Mouse (Mus musculus) embryonic fibroblast, embryonic 13.5 days (primary cell): Measurements from ENCODE around the gene Iqca. TPM values are rescaled to one million over a fixed set of nuclear protein-coding genes. Genes with fewer than 3 reads are reported as not detected.

Source experiments
- H3K27ac ChIP-seq: 2 replicates; pipeline ENCODE4 v1.5.1; 2012; ENCODE audit warnings: low read length, control low read depth, inconsistent platforms; ENCODE audit not compliant: insufficient read depth
- H3K4me1 ChIP-seq: 2 replicates; pipeline ENCODE4 v1.6.1; 2011; ENCODE audit warnings: low read length; ENCODE audit not compliant: control insufficient read depth, insufficient read depth
- H3K4me3 ChIP-seq: 2 replicates; pipeline ENCODE4 v1.5.1; 2011; ENCODE audit warnings: mild to moderate bottlenecking, control low read depth, low read length; ENCODE audit not compliant: insufficient read depth
- CTCF ChIP-seq: IDR thresholded peaks from 2 replicates; pipeline ENCODE4 v1.5.1; 2011; ENCODE audit warnings: mild to moderate bottlenecking, control low read depth, low read length, moderate library complexity, borderline replicate concordance; ENCODE audit not compliant: insufficient read depth
- POLR2A ChIP-seq: IDR thresholded peaks from 2 replicates; pipeline ENCODE4 v1.6.1; 2011; ENCODE audit warnings: low read depth, mild to moderate bottlenecking, control low read depth, low read length, moderate library complexity
- polyA plus RNA-seq: library from polyadenylated mRNA; stranded (reverse); fragments of >200 nt; gene quantifications from 2 replicates; pipeline ENCODE4 v1.2.4, GENCODE M21; 2011; ENCODE audit warnings: low read depth; ENCODE audit not compliant: missing spikeins, insufficient read length

Gene Iqca
- polyA plus RNA-seq, 1 experiment: not detected

DNA sequence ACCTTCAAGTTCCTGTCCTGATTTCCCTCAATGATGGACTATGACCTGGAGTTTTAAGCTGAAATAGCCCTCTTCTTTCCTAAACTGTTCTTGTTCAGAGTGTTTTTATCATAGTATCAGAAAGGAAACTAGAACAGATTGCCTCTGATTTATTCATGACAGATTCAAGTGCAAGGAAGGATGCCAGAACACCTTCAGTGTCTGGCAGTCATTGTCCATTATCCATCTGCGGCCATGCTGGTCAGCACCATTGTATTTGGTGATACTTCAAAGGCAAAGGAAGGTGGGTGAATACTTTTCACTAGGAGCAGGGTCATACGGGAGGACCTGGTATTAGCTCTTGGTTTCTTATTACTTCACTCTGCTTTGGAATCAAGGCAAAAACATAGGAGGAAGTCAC is 76.9 kb downstream of the Iqca start:
- Histone ChIP-seq H3K27ac (no peak overlapping the region), H3K4me1 (no peaks in the 10 kb centered on the region), H3K4me3 (no peak overlapping the region)
- no peak for TF ChIP-seq CTCF
- TF ChIP-seq POLR2A: no peak

DNA sequence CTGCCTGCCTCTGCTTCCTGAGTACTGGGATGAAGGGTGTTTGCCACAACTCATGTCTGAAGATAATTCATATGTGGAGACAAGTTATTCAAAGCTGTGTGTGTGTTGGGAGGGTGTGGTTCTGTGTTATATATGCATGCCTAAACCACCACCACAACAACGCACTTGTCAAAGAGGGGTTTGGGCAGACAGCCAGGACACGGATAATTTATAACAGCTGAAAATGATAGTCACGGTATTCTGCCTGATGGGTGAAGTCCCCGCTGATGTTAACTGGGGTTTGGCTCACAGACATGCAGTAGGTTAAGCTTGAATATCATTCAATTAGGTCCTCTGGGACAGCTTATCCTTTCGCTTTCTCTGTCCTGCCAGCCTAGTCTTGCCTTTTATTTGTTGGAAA is 78.4 kb downstream of the Iqca start:
- no peaks in the 10 kb centered on the region for H3K4me1 ChIP-seq
- no peak overlapping the region for H3K4me3 ChIP-seq
- H3K27ac ChIP-seq: no peak overlapping the region
- no peak for TF ChIP-seq POLR2A
- no peak for TF ChIP-seq CTCF

DNA sequence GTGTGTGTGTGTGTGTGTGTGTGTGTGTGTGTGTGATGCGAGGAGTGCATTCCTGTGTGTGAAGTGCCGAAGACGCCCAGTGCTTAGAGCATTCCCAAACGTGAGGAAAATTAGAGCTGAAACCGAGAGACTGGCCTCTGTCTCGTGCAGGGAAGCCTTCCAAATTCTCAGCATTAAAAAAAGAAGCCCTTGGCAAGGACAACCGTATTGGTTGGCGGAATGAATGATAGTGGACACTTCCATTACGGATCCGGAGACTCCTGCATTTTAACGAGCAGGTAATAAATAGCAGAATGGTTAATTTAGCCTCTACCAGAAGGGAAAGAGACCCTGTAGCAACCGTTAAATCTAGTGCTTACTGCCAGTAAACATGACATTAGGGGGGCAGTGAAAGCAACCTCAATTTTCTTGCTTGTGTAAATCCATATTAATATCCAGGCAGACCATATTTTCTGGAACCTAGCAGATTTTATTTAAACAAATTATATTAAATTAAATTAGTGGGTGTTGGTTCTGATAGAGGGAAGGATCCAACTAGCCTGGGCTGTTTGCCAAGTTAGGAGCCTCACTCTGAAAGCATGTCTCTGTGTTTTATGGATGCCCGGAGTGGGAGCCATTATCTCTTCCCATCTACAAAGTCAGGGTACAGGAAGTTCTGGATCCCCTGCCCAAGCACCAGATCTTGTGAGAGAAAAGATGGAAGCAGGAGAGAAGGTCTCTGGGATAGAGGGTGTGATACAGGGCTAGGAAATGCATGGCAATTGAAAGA is 81.2 kb downstream of the Iqca start:
- TF ChIP-seq POLR2A (no peak), CTCF (no peak)

DNA sequence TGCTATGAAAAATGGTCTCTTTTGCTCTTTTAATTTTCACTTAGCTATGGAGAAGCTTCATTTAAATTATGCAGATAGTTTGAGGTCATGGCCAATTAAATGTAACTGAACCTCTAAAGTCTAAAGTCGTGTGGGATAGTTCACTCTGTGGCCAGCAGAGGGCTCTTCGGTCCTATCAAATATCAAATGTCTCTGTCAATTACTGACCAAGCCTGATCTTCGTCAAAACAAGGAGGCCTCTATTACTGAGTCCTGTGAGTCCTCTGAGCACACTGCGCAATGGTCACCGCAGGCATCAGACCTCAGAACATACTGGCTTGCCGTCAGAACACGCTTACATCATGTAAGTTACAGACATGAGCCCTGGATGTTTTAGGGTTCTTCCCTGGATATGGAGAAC is 92.6 kb downstream of the Iqca start:
- Histone ChIP-seq H3K4me1 (no peaks in the 10 kb centered on the region), H3K4me3 (no peak overlapping the region), H3K27ac (no peak overlapping the region)
- no peak for TF ChIP-seq POLR2A
- TF ChIP-seq CTCF: no peak

More for the DNA sequence above, 81.2 kb downstream of the Iqca start:
- Histone ChIP-seq H3K27ac (no peak overlapping the region), H3K4me3 (no peak overlapping the region), H3K4me1 (no peaks in the 10 kb centered on the region)

DNA sequence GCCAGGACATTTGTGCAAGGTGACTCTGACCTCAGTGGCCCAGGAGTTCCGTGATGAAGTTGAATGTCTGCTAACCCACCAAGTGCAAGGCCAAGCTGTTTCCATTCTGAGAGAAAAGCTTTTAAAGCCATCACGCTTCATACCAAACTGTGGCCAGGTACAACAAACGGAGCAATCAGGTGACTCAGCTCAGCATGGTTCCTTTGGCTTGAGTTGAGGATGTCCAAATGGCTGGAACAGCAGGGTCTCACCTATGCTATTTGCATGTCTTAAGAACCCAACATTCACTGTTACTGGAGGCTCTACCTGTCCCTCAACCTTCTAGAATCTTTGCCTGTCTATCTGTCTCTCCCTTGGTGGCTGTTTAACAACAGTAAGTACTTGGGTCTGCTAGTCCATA is 93.1 kb downstream of the Iqca start:
- H3K4me1 ChIP-seq: no peaks in the 10 kb centered on the region
- H3K27ac ChIP-seq: no peak overlapping the region
- H3K4me3 ChIP-seq: no peak overlapping the region
- TF ChIP-seq POLR2A (no peak), CTCF (no peak)

DNA sequence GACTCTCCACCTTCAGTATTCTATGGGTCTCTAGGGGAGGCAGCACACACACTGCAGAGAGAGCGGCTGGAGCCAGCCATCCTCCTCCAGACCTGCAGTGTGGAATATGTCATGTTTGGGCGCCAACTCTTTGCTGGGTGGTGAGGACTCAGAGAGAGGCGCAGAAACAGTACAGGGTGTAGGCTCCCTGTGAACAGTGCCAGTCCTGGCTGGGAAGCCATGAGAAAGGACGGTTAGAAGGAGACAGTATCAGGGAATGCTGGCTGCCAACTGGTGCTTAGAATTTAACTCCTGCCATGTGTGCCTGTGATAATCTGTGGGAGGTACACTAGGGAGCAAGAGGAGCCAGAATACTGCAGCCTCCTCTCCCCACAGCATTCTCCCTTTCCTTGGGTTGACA is 98.2 kb downstream of the Iqca start:
- no peak overlapping the region for H3K27ac ChIP-seq
- peaks cover 8% of the 10 kb centered on the region for H3K4me1 ChIP-seq
- TF ChIP-seq CTCF (no peak), POLR2A (no peak)
- H3K4me3 ChIP-seq: no peak overlapping the region

DNA sequence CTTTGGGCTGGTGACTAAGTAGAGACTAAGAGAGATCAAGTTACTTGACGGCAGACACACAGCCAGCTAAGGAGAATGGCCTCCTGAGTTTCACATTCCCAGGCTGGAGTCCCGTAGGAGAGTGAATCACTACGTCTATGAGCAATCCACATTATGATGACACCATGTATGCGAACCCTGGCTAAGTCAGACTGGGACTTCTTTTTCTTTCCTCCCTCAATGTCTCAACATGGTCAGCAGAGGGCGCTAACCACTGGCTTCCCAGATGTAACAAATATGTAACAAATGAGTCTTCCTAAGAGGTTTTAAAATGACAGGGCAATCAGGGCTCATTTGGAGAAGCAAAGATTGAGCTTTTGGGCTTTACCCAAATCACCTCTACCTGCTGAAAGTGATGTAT is 101.9 kb downstream of the Iqca start:
- H3K4me1 ChIP-seq: peaks cover 8% of the 10 kb centered on the region
- no peak overlapping the region; the same call in none of the 2 replicates for H3K27ac ChIP-seq
- TF ChIP-seq POLR2A (no peak), CTCF (no peak)
- no peak overlapping the region for H3K4me3 ChIP-seq

DNA sequence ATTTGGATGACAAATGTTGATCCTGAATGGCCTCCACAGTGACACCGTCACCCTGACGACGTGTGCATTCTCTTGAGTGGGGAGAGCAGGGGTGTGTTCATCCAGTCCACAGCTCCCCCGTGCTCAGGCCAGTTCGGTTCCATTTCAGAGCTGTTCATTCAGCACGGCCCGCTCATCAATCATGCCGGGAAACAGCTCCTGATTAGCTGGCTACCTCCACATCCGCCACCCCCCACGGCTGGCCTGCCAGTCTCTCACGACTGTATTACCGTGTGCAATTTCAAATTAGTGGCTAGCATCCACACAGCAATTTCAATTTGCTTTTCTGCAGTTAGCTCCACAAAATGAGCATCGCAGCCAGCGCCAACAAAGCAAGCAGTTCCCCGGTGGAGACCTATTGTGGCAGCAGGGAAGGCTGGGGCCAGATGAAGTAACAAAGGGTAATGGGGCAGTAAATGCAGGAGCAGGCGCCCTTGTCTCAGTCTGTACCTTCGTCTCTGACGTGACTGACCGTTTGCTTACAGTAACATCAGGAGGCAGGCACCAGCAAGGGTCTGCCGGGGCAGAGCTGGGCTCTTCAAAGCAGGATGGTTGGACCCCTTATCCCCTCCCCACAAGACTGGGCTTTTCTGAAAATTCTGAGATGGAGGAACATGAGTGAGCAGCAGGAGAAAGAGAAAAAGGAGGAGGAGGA is 103.0 kb downstream of the Iqca start:
- TF ChIP-seq POLR2A (no peak), CTCF (no peak)
- H3K27ac ChIP-seq: peak overlapping the region; percentile 56
- H3K4me1 ChIP-seq: peaks cover 8% of the 10 kb centered on the region
- no peak overlapping the region for H3K4me3 ChIP-seq

DNA sequence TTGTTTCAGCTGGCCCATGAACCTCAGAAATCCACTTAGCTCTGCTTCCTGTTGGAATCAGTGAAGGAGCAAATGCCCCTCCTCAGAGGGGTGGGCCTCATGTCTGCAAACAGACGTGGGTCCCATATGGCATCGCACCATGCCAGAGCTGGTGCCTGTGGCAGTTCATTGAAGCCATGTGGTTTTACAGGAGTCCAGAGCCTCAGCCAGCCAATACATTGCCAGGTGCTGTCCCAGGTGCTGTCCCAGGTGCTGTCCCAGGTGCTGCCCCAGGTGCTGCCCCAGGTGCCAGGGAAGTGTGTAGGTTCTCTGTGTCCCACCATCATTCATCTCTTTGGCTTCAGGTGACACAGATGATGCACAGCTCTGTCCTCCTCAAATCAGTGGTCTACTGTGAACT is 124.9 kb downstream of the Iqca start:
- Histone ChIP-seq H3K27ac (no peak overlapping the region), H3K4me1 (no peaks in the 10 kb centered on the region)
- TF ChIP-seq CTCF: no peak
- no peak for TF ChIP-seq POLR2A

DNA sequence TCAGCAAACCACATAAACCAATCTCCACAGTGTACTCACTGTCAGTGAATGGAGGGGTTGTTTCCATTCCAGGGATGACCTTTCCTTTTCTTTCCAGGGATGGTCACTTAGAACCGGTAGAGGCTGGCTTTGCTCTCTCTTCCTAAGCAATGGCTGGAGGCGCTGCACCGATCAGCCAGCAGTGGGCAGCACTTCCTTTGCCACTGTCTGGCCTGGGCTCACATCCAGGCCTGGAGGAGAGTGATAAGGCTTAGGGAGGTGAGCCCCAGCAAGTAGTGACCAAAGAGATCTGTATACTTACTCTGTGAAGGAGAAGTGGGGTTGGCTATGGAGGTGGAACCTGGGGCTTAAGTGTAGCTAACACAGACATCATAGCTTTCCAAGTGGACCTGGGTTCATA is 126.3 kb downstream of the Iqca start:
- Histone ChIP-seq H3K4me1 (no peaks in the 10 kb centered on the region), H3K4me3 (no peak overlapping the region), H3K27ac (no peak overlapping the region)
- peak; percentile 87 for TF ChIP-seq CTCF
- TF ChIP-seq POLR2A: no peak

More for the DNA sequence above, 124.9 kb downstream of the Iqca start:
- no peak overlapping the region for H3K4me3 ChIP-seq
